ENCODE assay signal across 11 mouse cellular contexts in genomic region chr6:125424156-125424555, GRCm38 (mm10). TPM values are rescaled to one million over a fixed set of nuclear protein-coding genes. Genes with fewer than 3 reads are reported as not detected.
DNase-seq lines count a peak whose midpoint lies in the region; ATAC-seq and TF ChIP-seq lines count a peak whose summit lies in the region.
"Had no signal": no experiment of that assay in that cellular context is flagged by ENCODE, and none has a peak within 500 bp of the region (broad histone marks: within the 10 kb centered on the region; RNA-seq: fewer than 3 reads in every experiment).

No protein-coding gene starts in this region.

- no peak for TF ChIP-seq CTCF in thymus, adult 2 months (IDR thresholded peaks at IDR 0.05; ENCODE audit: borderline replicate concordance, control insufficient read depth, extremely low read depth, insufficient read depth, low read length, poor library complexity)

- no peaks in the 10 kb centered on the region for H3K27me3 ChIP-seq in limb, embryonic 13.5 days
- no peaks in the 10 kb centered on the region for H3K27me3 ChIP-seq in thymus, adult 2 months (ENCODE audit: control insufficient read depth, insufficient read depth, low read length)
- H3K27me3 ChIP-seq in forebrain, embryonic 12.5 days, result peaks cover 10% of the 10 kb centered on the region; the same call in 1 of the 2 replicates
- H3K27me3 ChIP-seq: midbrain, embryonic 15.5 days had no signal

- no peaks in the 10 kb centered on the region for H3K36me3 ChIP-seq in limb, embryonic 13.5 days
- H3K36me3 ChIP-seq in thymus, adult 2 months (ENCODE audit: control insufficient read depth, insufficient read depth, low read length), result no peaks in the 10 kb centered on the region
- H3K36me3 ChIP-seq in forebrain, embryonic 12.5 days (replicated peaks), result no peaks in the 10 kb centered on the region
- H3K36me3 ChIP-seq: midbrain, embryonic 15.5 days had no signal

- H3K27ac ChIP-seq in limb, embryonic 13.5 days, result peak overlapping the region; percentile 79
- no peak overlapping the region for H3K27ac ChIP-seq in thymus, adult 2 months (ENCODE audit: control insufficient read depth, insufficient read depth, low read length)
- H3K27ac ChIP-seq in forebrain, embryonic 12.5 days, result no peak overlapping the region
- H3K27ac ChIP-seq: heart, adult 2 months; midbrain, embryonic 15.5 days had no signal

- TF ChIP-seq POLR2A in thymus, adult 2 months (IDR thresholded peaks at IDR 0.05; ENCODE audit: control insufficient read depth, extremely low read depth, insufficient read depth, low read length, poor library complexity), result no peak

- DNase-seq in kidney, adult 8-10 months, result peak; percentile 26 to 47
- DNase-seq in kidney, adult 18-20 months, result no peak
- peak; percentile 75 for DNase-seq in ES-CJ7 (ENCODE audit: low read depth, low spot score)
- peak; percentile 66 for DNase-seq in adrenal gland, postnatal 14 days
- no peak for DNase-seq in thymus, adult 2 months
- DNase-seq in layer of hippocampus, adult 8-10 months (ENCODE audit: low spot score in 2 of 2), result no peak

- 0 out of 2 replicates have a peak, but pooled peaks have one; percentile 5 for ATAC-seq in limb, embryonic 13.5 days (ENCODE audit: low FRiP score, low read depth)
- no peak for ATAC-seq in forebrain, embryonic 12.5 days (ENCODE audit: low FRiP score)
- ATAC-seq: forebrain, embryonic 14.5 days; midbrain, embryonic 15.5 days had no signal

- H3K4me3 ChIP-seq in limb, embryonic 13.5 days, result no peak overlapping the region
- H3K4me3 ChIP-seq in thymus, adult 2 months (ENCODE audit: control insufficient read depth, insufficient read depth, low read length), result no peak overlapping the region
- no peak overlapping the region for H3K4me3 ChIP-seq in forebrain, embryonic 12.5 days (replicated peaks)
- H3K4me3 ChIP-seq: heart, adult 2 months; midbrain, embryonic 15.5 days had no signal

- no peak overlapping the region for H3K4me2 ChIP-seq in limb, embryonic 13.5 days (replicated peaks)
- H3K4me2 ChIP-seq in forebrain, embryonic 12.5 days, result no peak overlapping the region
- H3K4me2 ChIP-seq: midbrain, embryonic 15.5 days had no signal

- peaks cover 48% of the 10 kb centered on the region for H3K4me1 ChIP-seq in limb, embryonic 13.5 days
- H3K4me1 ChIP-seq in thymus, adult 2 months (replicated peaks; ENCODE audit: control insufficient read depth, insufficient read depth, low read length), result peaks cover 22% of the 10 kb centered on the region
- peaks cover 21% of the 10 kb centered on the region for H3K4me1 ChIP-seq in forebrain, embryonic 12.5 days

- no peaks in the 10 kb centered on the region for H3K9me3 ChIP-seq in limb, embryonic 13.5 days
- no peaks in the 10 kb centered on the region for H3K9me3 ChIP-seq in forebrain, embryonic 12.5 days
- H3K9me3 ChIP-seq: midbrain, embryonic 15.5 days had no signal

- 39% methylated on average over 3 of the region's 3 CpGs for WGBS in limb, embryonic 13.5 days
- 93% methylated on average over 3 of the region's 3 CpGs for WGBS in thymus, adult 2 months
- 81% methylated on average over 3 of the region's 3 CpGs for WGBS in forebrain, embryonic 12.5 days

- no peak overlapping the region for H3K9ac ChIP-seq in limb, embryonic 13.5 days
- H3K9ac ChIP-seq in forebrain, embryonic 12.5 days, result no peak overlapping the region
- H3K9ac ChIP-seq: midbrain, embryonic 15.5 days had no signal

RNA-seq across cellular contexts. Expression of gene Plekhg6, which starts 43.6 kb away (rescaled TPM):
- total RNA-seq in adrenal gland, postnatal 14 days (2021), result 0.38 and 0.52 TPM in 2 replicates
- polyA plus RNA-seq in limb, embryonic 13.5 days (2015; fragmentation: Nextera tagmentation; extraction: Ambion mirVana), result 0.67 and 0.86 TPM in 2 replicates
- 2.4 and 2.5 TPM in 2 replicates for polyA plus RNA-seq in thymus, adult 2 months (2012; rRNA removed)
- 0.05 and 0.09 TPM in 2 replicates for polyA plus RNA-seq in forebrain, embryonic 12.5 days (2016; fragmentation: Nextera tagmentation; extraction: Ambion mirVana)
- total RNA-seq in layer of hippocampus, adult 8-10 months (2022), result under 1 TPM in 1 of 4 experiments, not detected in 3; 0.12 TPM
- polyA plus RNA-seq: forebrain, embryonic 14.5 days had no signal

Comparison
In these comparisons a context has a peak if more than half of its experiments do, and no peak if none do; other contexts are left out.
1. DNase-seq: peak in kidney, adult 8-10 months (2 of 2), ES-CJ7 (single experiment) and adrenal gland, postnatal 14 days (single experiment); none in kidney, adult 18-20 months (single experiment), thymus, adult 2 months (single experiment) and layer of hippocampus, adult 8-10 months (0 of 2).